Mouse (Mus musculus): ENCODE results near the gene Tsc1.

Tsc1 gene

GRCm38 (mm10) chr2:28611407-28611787, 29.6 kb upstream of the Tsc1 start:
- in situ Hi-C loops (cut with MboI; ENCODE audit: low pct_unique_long_range_greater_than_20kb in 1 of 2, low sequenced_read_pairs in 2 of 2, unreplicated experiment in 1 of 2), result no loop called here

- in situ Hi-C loops (cut with MboI; ENCODE audit: low pct_unique_long_range_greater_than_20kb in 1 of 2, low sequenced_read_pairs in 2 of 2, unreplicated experiment in 1 of 2), result no loop called here
These were observed 28.5 kb upstream of the Tsc1 start for GRCm38 (mm10) chr2:28612436-28613063.

- in situ Hi-C loops (cut with MboI; ENCODE audit: low pct_unique_long_range_greater_than_20kb in 1 of 2, low sequenced_read_pairs in 2 of 2, unreplicated experiment in 1 of 2), result no loop called here
These were observed 27.4 kb upstream of the Tsc1 start for GRCm38 (mm10) chr2:28613599-28613998.

- in situ Hi-C loops (cut with MboI; ENCODE audit: low pct_unique_long_range_greater_than_20kb in 1 of 2, low sequenced_read_pairs in 2 of 2, unreplicated experiment in 1 of 2), result no loop called here
These were observed 24.7 kb upstream of the Tsc1 start for GRCm38 (mm10) chr2:28616358-28616757.

GRCm38 (mm10) chr2:28616874-28617273, 24.2 kb upstream of the Tsc1 start:
- in situ Hi-C loops (cut with MboI; ENCODE audit: low pct_unique_long_range_greater_than_20kb in 1 of 2, low sequenced_read_pairs in 2 of 2, unreplicated experiment in 1 of 2), result no loop called here

- in situ Hi-C loops (cut with MboI; ENCODE audit: low pct_unique_long_range_greater_than_20kb in 1 of 2, low sequenced_read_pairs in 2 of 2, unreplicated experiment in 1 of 2), result no loop called here
These were observed 23.2 kb upstream of the Tsc1 start for GRCm38 (mm10) chr2:28617498-28618486.

GRCm38 (mm10) chr2:28618777-28619336, 22.2 kb upstream of the Tsc1 start:
- in situ Hi-C loops (cut with MboI; ENCODE audit: low pct_unique_long_range_greater_than_20kb in 1 of 2, low sequenced_read_pairs in 2 of 2, unreplicated experiment in 1 of 2), result no loop called here

GRCm38 (mm10) chr2:28619369-28619768, 21.7 kb upstream of the Tsc1 start:
- in situ Hi-C loops (cut with MboI; ENCODE audit: low pct_unique_long_range_greater_than_20kb in 1 of 2, low sequenced_read_pairs in 2 of 2, unreplicated experiment in 1 of 2), result no loop called here

GRCm38 (mm10) chr2:28620522-28620921, 20.5 kb upstream of the Tsc1 start:
- in situ Hi-C loops (cut with MboI; ENCODE audit: low pct_unique_long_range_greater_than_20kb in 1 of 2, low sequenced_read_pairs in 2 of 2, unreplicated experiment in 1 of 2), result no loop called here

GRCm38 (mm10) chr2:28621111-28621510, 19.9 kb upstream of the Tsc1 start:
- in situ Hi-C loops (cut with MboI; ENCODE audit: low pct_unique_long_range_greater_than_20kb in 1 of 2, low sequenced_read_pairs in 2 of 2, unreplicated experiment in 1 of 2), result no loop called here

- in situ Hi-C loops (cut with MboI; ENCODE audit: low pct_unique_long_range_greater_than_20kb in 1 of 2, low sequenced_read_pairs in 2 of 2, unreplicated experiment in 1 of 2), result no loop called here
These were observed 19.3 kb upstream of the Tsc1 start, which contains the start of gene Gfi1b for GRCm38 (mm10) chr2:28621664-28622171. Gfi1b (minus strand) TSS chr2:28621982.

GRCm38 (mm10) chr2:28622521-28623124, 18.4 kb upstream of the Tsc1 start:
- in situ Hi-C loops (cut with MboI; ENCODE audit: low pct_unique_long_range_greater_than_20kb in 1 of 2, low sequenced_read_pairs in 2 of 2, unreplicated experiment in 1 of 2), result no loop called here

GRCm38 (mm10) chr2:28624870-28625269, 16.2 kb upstream of the Tsc1 start:
- in situ Hi-C loops (cut with MboI; ENCODE audit: low pct_unique_long_range_greater_than_20kb in 1 of 2, low sequenced_read_pairs in 2 of 2, unreplicated experiment in 1 of 2), result no loop called here

GRCm38 (mm10) chr2:28626038-28626437, 15.0 kb upstream of the Tsc1 start:
- in situ Hi-C loops (cut with MboI; ENCODE audit: low pct_unique_long_range_greater_than_20kb in 1 of 2, low sequenced_read_pairs in 2 of 2, unreplicated experiment in 1 of 2), result no loop called here

GRCm38 (mm10) chr2:28628053-28628452, 13.0 kb upstream of the Tsc1 start:
- in situ Hi-C loops (cut with MboI; ENCODE audit: low pct_unique_long_range_greater_than_20kb in 1 of 2, low sequenced_read_pairs in 2 of 2, unreplicated experiment in 1 of 2), result no loop called here

GRCm38 (mm10) chr2:28629911-28630381, 11.1 kb upstream of the Tsc1 start:
- in situ Hi-C loops (cut with MboI; ENCODE audit: low pct_unique_long_range_greater_than_20kb in 1 of 2, low sequenced_read_pairs in 2 of 2, unreplicated experiment in 1 of 2), result loop anchor here in 1 of 2 experiments (5.0 kb wide), 1 partner anchor 33 kb away; no protein-coding TSS in a partner anchor

GRCm38 (mm10) chr2:28632626-28633025, 8.4 kb upstream of the Tsc1 start:
- in situ Hi-C loops (cut with MboI; ENCODE audit: low pct_unique_long_range_greater_than_20kb in 1 of 2, low sequenced_read_pairs in 2 of 2, unreplicated experiment in 1 of 2), result loop anchor here in 1 of 2 experiments (5.0 kb wide), 1 partner anchor 35 kb away; no protein-coding TSS in a partner anchor

GRCm38 (mm10) chr2:28633136-28633535, 7.9 kb upstream of the Tsc1 start:
- in situ Hi-C loops (cut with MboI; ENCODE audit: low pct_unique_long_range_greater_than_20kb in 1 of 2, low sequenced_read_pairs in 2 of 2, unreplicated experiment in 1 of 2), result loop anchor here in 1 of 2 experiments (5.0 kb wide), 1 partner anchor 36 kb away; no protein-coding TSS in a partner anchor

Measured in mouse embryonic stem cell (cell line).